Mouse (Mus musculus) layer of hippocampus, adult 2 months (tissue): ENCODE results near the gene Mnt. TPM values are rescaled to one million over a fixed set of nuclear protein-coding genes. Genes with fewer than 3 reads are reported as not detected.

Experiments used
- DNase-seq, 2 experiments: peaks; one replicate each; pipeline ENCODE4 v3.0.0; 2022; ENCODE audit warnings: low spot score in 2 of 2
- H3K27ac ChIP-seq: fragments of 200-600 bp; 2 replicates; pipeline ENCODE4 v1.8.1; 2022
- H3K4me3 ChIP-seq: fragments of 200-600 bp; 2 replicates; pipeline ENCODE4 v1.8.1; 2022; ENCODE audit warnings: mild to moderate bottlenecking
- CTCF ChIP-seq: fragments of 200-600 bp; conservative IDR thresholded peaks from 2 replicates; pipeline ENCODE4 v1.8.1; 2022; ENCODE audit warnings: antibody characterized with exemption, mild to moderate bottlenecking, moderate library complexity
- total RNA-seq, 2 experiments: library from RNA; stranded (reverse); gene quantifications; 2 replicates each; pipeline ENCODE4 v1.2.3; 2021

The Mnt gene
- total RNA-seq, 2 experiments from 2014 or later = 31.3 to 32.8 TPM

GRCm38 (mm10) chr11:74834650-74835277, 4.0 kb downstream of the Mnt start:
- no peak overlapping the region for H3K4me3 ChIP-seq
- no peak for TF ChIP-seq CTCF
- H3K27ac ChIP-seq = peak overlapping the region; percentile 59
- no peak for DNase-seq

GRCm38 (mm10) chr11:74835593-74836224, 5.0 kb downstream of the Mnt start:
- DNase-seq = no peak
- Histone ChIP-seq H3K4me3 (no peak overlapping the region), H3K27ac (no peak overlapping the region)
- no peak for TF ChIP-seq CTCF

- no peak overlapping the region for H3K4me3 ChIP-seq
- TF ChIP-seq CTCF = no peak
- H3K27ac ChIP-seq = no peak overlapping the region
- DNase-seq = no peak
Observed at GRCm38 (mm10) chr11:74836225-74837055, 5.7 kb downstream of the Mnt start.

- no peak for TF ChIP-seq CTCF
- H3K4me3 ChIP-seq = peak overlapping the region; percentile 77
- H3K27ac ChIP-seq = peak overlapping the region; percentile 91
- DNase-seq = no peak
Observed at GRCm38 (mm10) chr11:74837056-74837693, 6.5 kb downstream of the Mnt start.

GRCm38 (mm10) chr11:74837694-74838431, 7.1 kb downstream of the Mnt start:
- Histone ChIP-seq H3K4me3 (peak overlapping the region; percentile 77), H3K27ac (peak overlapping the region; percentile 91)
- TF ChIP-seq CTCF = peak; percentile 15; the same call in 1 of the 2 replicates
- peak; percentile 94 for DNase-seq

GRCm38 (mm10) chr11:74838441-74838840, 7.7 kb downstream of the Mnt start:
- peak overlapping the region; percentile 77 for H3K4me3 ChIP-seq
- DNase-seq = peak; percentile 86 to 88
- peak overlapping the region; percentile 91 for H3K27ac ChIP-seq
- no peak for TF ChIP-seq CTCF

GRCm38 (mm10) chr11:74838971-74839370, 8.3 kb downstream of the Mnt start:
- Histone ChIP-seq H3K4me3 (peak overlapping the region; percentile 77), H3K27ac (peak overlapping the region; percentile 91)
- DNase-seq = peak; percentile 42 to 54
- TF ChIP-seq CTCF = no peak

- Histone ChIP-seq H3K27ac (no peak overlapping the region), H3K4me3 (no peak overlapping the region)
- TF ChIP-seq CTCF = no peak
- no peak for DNase-seq
Observed at GRCm38 (mm10) chr11:74839860-74840715, 9.4 kb downstream of the Mnt start.

- no peak for DNase-seq
- TF ChIP-seq CTCF = no peak
- Histone ChIP-seq H3K4me3 (no peak overlapping the region), H3K27ac (peak overlapping the region; percentile 83; the same call in 1 of the 2 replicates)
Observed at GRCm38 (mm10) chr11:74840739-74841138, 10.0 kb downstream of the Mnt start.

- DNase-seq = no peak
- no peak for TF ChIP-seq CTCF
- Histone ChIP-seq H3K27ac (peak overlapping the region; percentile 83; the same call in 1 of the 2 replicates), H3K4me3 (no peak overlapping the region)
Observed at GRCm38 (mm10) chr11:74841366-74841765, 10.6 kb downstream of the Mnt start.

GRCm38 (mm10) chr11:74842045-74842444, 11.3 kb downstream of the Mnt start:
- DNase-seq = no peak
- TF ChIP-seq CTCF = no peak
- Histone ChIP-seq H3K4me3 (no peak overlapping the region), H3K27ac (peak overlapping the region; percentile 83)
